Mouse (Mus musculus) kidney, postnatal 4 days (tissue): ENCODE measurements at regions not wholly inside any gene's neighbourhood (a gene's known extent, or its start where the extent isn't known, plus 50 kb on each side); places are given as distances from the start of the nearest gene placed in this dataset.
A peak's percentile ranks its signal among the peaks of the same experiment; 100 is the strongest.

Source experiments
- DNase-seq, 2 experiments: peaks; one replicate each; pipeline ENCODE4 v3.0.0; 2021; ENCODE audit warnings: mixed read lengths in 2 of 2

GRCm38 (mm10) chr8:128559004-128559662 lies 126.3 kb upstream of the Itgb1 start:
- DNase-seq: no peak

GRCm38 (mm10) chr8:128560418-128560817 lies 125.0 kb upstream of the Itgb1 start:
- no peak for DNase-seq

GRCm38 (mm10) chr8:128561016-128561415 lies 124.4 kb upstream of the Itgb1 start:
- no peak for DNase-seq

GRCm38 (mm10) chr8:128562625-128563024 lies 122.8 kb upstream of the Itgb1 start:
- peak; percentile 4 to 5 for DNase-seq

- no peak for DNase-seq
Measured at GRCm38 (mm10) chr8:128563744-128564143, 121.7 kb upstream of the Itgb1 start.

- no peak for DNase-seq
Measured at GRCm38 (mm10) chr8:128572291-128572690, 113.2 kb upstream of the Itgb1 start.

DNA sequence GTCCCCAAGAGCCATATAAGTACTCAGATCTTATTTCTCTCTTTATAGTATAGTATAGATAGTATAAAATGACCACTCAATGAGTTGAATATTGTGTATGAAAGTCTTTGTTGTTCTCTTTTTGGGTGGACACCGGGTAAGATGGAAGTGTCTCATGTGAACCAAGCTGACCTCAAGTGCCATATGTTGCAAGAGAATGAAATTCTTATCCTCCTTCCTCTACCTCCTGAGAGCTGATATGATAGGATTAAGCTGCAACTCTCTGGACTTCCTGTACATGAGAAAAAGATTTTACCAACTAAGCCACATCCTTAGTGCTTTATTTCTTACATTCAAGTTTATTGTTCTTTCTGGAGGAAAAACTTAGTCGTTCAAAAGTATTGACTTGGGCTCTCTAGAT lies 91.3 kb upstream of the Itgb1 start:
- no peak for DNase-seq

DNA sequence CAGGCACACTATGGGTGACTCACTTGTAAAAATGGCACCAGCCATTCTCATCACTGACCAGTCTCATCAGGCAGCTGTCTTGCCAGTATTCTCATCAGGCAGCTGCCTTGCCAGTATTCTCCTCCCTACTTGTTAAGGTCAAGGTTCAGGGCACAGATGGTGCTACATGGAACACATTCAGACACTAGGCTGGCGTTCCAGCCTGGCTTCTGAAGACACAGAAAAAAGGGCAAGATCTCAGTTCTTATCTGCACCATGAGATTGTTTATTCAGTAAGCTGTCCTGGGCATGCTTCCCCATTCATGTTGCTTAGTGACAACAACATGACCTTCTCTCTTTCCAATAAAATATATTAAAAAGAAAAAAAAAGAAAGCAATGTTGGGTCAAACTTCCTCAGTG lies 90.7 kb upstream of the Itgb1 start:
- DNase-seq: peak in 1 of 2 experiments; percentile 11

DNA sequence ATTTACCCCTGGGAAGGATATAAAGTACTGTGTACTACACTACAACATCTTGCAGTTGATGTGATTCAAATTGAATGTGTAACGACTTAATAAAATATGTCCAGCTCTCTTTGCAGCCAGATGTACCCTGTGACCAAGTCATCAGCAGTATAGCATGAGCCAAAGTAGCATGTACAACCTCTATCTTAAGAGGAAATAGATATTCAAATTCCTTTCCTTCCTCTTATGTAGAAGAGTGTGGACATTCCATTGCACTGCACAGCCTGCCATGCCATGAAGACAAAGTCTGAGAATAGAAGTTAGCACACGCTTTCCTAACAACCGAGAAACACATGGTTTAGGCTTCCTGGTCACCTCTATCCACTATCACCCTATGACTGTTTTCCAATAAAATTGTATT lies 79.9 kb upstream of the Itgb1 start:
- no peak for DNase-seq

DNA sequence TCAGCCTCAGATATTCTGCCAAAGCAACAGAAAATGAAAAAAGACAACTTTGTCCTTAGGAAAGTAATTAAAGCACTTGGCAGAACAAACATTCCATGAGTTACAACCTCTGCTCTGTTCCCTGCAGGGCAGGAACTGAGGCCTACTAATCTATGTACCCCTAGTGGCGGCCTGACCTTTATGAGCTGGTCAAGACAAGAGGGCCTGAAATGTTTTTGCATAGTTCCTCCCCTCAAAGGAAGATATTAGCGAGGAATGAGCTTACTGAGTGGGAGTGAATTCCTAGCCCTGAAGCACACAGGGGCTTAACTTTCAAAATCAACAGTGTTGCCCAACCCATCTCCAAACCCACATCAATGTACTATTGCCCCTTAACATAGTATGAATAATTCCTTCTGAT lies 76.6 kb upstream of the Itgb1 start:
- DNase-seq: peak in 1 of 2 experiments; percentile 27

DNA sequence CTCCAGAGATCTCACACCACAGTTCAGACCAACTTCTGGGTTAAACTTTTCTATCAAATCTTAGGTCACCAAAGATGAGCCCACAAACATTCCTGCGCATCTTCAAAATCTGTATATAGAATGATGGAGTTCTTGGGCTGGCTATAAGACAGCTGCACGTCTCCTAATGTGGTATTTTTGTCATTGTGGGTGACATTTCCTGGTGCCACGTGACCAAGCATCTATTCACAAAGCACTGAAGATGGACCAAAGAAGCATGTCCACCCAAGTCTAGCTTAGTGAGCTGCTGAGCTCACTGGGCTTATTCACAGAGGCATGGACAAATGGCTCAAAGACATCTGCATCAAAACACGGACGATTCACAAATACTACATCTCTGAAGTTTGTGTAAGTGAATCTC lies 72.8 kb upstream of the Itgb1 start:
- DNase-seq: no peak

DNA sequence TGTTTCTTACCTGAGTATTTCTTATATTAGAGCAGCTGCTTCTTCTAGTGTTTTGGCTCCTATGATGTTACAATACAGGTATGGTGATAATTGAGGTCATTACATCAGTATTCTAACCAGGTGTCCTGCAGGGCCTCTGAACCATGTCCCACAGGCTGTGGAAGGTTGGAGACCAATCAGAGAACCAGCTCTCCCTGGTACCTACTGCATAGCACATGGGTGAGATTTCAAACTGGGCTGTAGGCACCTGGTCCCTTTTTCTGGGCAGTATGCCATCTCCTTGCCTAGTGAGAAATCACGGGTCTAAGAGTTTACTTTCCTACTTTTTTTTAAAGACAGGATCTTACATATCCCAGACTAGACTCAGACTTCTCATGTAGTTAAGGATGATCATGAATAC lies 67.6 kb upstream of the Itgb1 start:
- DNase-seq: no peak

GRCm38 (mm10) chr8:128619086-128619485 lies 66.4 kb upstream of the Itgb1 start:
- DNase-seq: no peak
